ENCODE assay signal across 8 mouse cellular contexts in the genomic region with DNA sequence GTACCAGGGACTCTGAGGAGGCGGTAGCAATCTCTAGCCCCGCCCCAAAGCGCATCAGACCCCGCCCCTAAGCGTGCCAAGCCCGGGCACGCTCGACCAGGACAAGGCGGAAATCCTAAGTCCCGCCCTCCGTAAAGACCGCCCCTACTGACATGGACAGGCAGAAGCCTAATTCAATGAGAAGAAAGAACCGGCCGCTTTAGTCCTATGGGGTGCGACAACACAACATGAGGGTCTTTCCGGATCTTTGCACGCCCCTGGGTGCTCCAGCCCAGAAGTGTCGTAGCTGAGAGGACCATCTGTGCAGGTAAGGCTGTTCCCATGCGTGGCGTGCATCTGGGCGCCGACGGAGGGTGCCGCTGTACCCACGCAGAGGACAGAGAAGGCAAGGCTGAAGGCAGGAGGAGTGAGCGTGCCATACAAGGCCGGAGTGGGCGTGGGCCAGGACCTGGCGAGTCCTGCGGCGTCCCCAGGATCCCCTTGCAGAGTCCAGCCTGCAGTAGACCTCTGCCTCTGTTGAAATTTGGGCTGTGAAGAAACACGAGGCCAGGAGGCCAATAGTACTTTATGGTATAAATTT. TPM values are rescaled to one million over a fixed set of nuclear protein-coding genes. Genes with fewer than 3 reads are reported as not detected.
DNase-seq lines count a peak whose midpoint lies in the region; ATAC-seq and TF ChIP-seq lines count a peak whose summit lies in the region.

A gene (plus strand): TSS at position 156 of the 580 bp plus-strand sequence.

- peak within 1 kb of the TSS; percentile 47 for H3K9ac ChIP-seq in ES-Bruce4 (ENCODE audit: low read depth, poor library complexity, severe bottlenecking)
- H3K9ac ChIP-seq in forebrain, embryonic 14.5 days (ENCODE audit: low read length): peak within 1 kb of the TSS; percentile 75
- peak within 1 kb of the TSS; percentile 73 for H3K9ac ChIP-seq in neural tube, embryonic 15.5 days (replicated peaks)

- no peaks in the 10 kb centered on the region for H3K36me3 ChIP-seq in ES-Bruce4 (ENCODE audit: control insufficient read depth, insufficient read depth, low read length, poor library complexity, severe bottlenecking)
- no peaks in the 10 kb centered on the region for H3K36me3 ChIP-seq in forebrain, embryonic 14.5 days (ENCODE audit: control insufficient read depth, insufficient read depth, low read length)
- H3K36me3 ChIP-seq in neural tube, embryonic 15.5 days: no peaks in the 10 kb centered on the region

- peak; percentile 95 for ATAC-seq in cerebellum, adult (ENCODE audit: insufficient number of reproducible peaks, low FRiP score, low TSS enrichment)
- ATAC-seq in forebrain, embryonic 14.5 days: peak; percentile 99
- ATAC-seq in neural tube, embryonic 15.5 days (ENCODE audit: low FRiP score): peak; percentile 98

- peak; percentile 40 for TF ChIP-seq POLR2A in ES-Bruce4 (IDR thresholded peaks at IDR 0.05; ENCODE audit: insufficient read depth, low read length)

- no peak for TF ChIP-seq EP300 in ES-Bruce4 (IDR thresholded peaks at IDR 0.05; ENCODE audit: insufficient read depth, low read depth, low read length)

- no peaks in the 10 kb centered on the region for H3K27me3 ChIP-seq in ES-Bruce4 (ENCODE audit: control insufficient read depth, insufficient read depth, low read length, poor library complexity, severe bottlenecking)
- no peaks in the 10 kb centered on the region for H3K27me3 ChIP-seq in forebrain, embryonic 14.5 days (replicated peaks; ENCODE audit: control insufficient read depth, insufficient read depth, low read length)
- H3K27me3 ChIP-seq in neural tube, embryonic 15.5 days (replicated peaks): no peaks in the 10 kb centered on the region

- intact Hi-C loops in heart, postnatal 14 days (cut with DNase I): no loop called here

- peak within 1 kb of the TSS; percentile 53 for H3K27ac ChIP-seq in ES-Bruce4 (ENCODE audit: insufficient read depth, low read length)
- H3K27ac ChIP-seq in forebrain, embryonic 14.5 days (ENCODE audit: low read depth, low read length): peak within 1 kb of the TSS; percentile 75
- H3K27ac ChIP-seq in neural tube, embryonic 15.5 days (replicated peaks): peak within 1 kb of the TSS; percentile 82

- WGBS in forebrain, embryonic 14.5 days: under 1% methylated on average over 32 of the region's 32 CpGs
- under 1% methylated on average over 32 of the region's 32 CpGs for WGBS in neural tube, embryonic 15.5 days

- peak within 1 kb of the TSS; percentile 82 for H3K4me3 ChIP-seq in ES-Bruce4 (ENCODE audit: low read depth, low read length)
- peak within 1 kb of the TSS; percentile 65 for H3K4me3 ChIP-seq in forebrain, embryonic 14.5 days (ENCODE audit: low read depth, low read length)
- H3K4me3 ChIP-seq in neural tube, embryonic 15.5 days (replicated peaks): peak within 1 kb of the TSS; percentile 73

- H3K4me1 ChIP-seq in ES-Bruce4 (ENCODE audit: control insufficient read depth, insufficient read depth, low read length): peaks cover 7% of the 10 kb centered on the region
- H3K4me1 ChIP-seq in forebrain, embryonic 14.5 days (ENCODE audit: control insufficient read depth, insufficient read depth, low read length): peaks cover 10% of the 10 kb centered on the region
- peaks cover 29% of the 10 kb centered on the region for H3K4me1 ChIP-seq in neural tube, embryonic 15.5 days

- TF ChIP-seq CTCF in ES-Bruce4 (IDR thresholded peaks at IDR 0.05; ENCODE audit: low read depth, low read length): no peak

- no peaks in the 10 kb centered on the region for H3K9me3 ChIP-seq in ES-Bruce4 (replicated peaks; ENCODE audit: control insufficient read depth, insufficient read depth, low read length, poor library complexity, severe bottlenecking)
- H3K9me3 ChIP-seq in forebrain, embryonic 14.5 days (replicated peaks; ENCODE audit: control insufficient read depth, low read length): no peaks in the 10 kb centered on the region
- no peaks in the 10 kb centered on the region for H3K9me3 ChIP-seq in neural tube, embryonic 15.5 days (replicated peaks)

- peak within 1 kb of the TSS; percentile 73 for H3K4me2 ChIP-seq in forebrain, embryonic 14.5 days (ENCODE audit: low read length)
- H3K4me2 ChIP-seq in neural tube, embryonic 15.5 days: peak within 1 kb of the TSS; percentile 76

- peak; percentile 98 for DNase-seq in forebrain, embryonic 14.5 days (ENCODE audit: low spot score)
- DNase-seq in heart, postnatal 14 days: peak; percentile 94 to 98
- peak; percentile 96 for DNase-seq in layer of hippocampus, adult 11-12 months (ENCODE audit: low spot score)
- DNase-seq in lung, adult 18-20 months: peak; percentile 98 to 99
- DNase-seq in testis, postnatal 14 days (ENCODE audit: low spot score): peak; percentile 96

RNA-seq across cellular contexts. Expression of the gene that starts here (rescaled TPM):
- 125 and 134 TPM in 2 replicates for polyA plus RNA-seq in ES-Bruce4 (2011; ENCODE audit: insufficient read depth, insufficient read length, low read depth, missing spikeins)
- 41.9 and 47.2 TPM in 2 replicates for polyA plus RNA-seq in forebrain, embryonic 14.5 days (2014; fragmentation: Nextera tagmentation; extraction: Ambion mirVana)
- 10 to 100 TPM; 15.7 to 18.3 TPM for total RNA-seq in heart, postnatal 14 days (2021)
- polyA plus RNA-seq in neural tube, embryonic 15.5 days (2015; fragmentation: Nextera tagmentation; extraction: Ambion mirVana): 45.8 and 46.1 TPM in 2 replicates

Comparison
In these comparisons a context has a peak if more than half of its experiments do, and no peak if none do; other contexts are left out.
1. Peak in every context shown above with its lines: DNase-seq, ATAC-seq, H3K4me3 ChIP-seq and H3K27ac ChIP-seq.